12 mouse cellular contexts compared by ENCODE assay signal in genomic region chr13:11098899-11099585, GRCm38 (mm10).
DNase-seq lines count a peak whose midpoint lies in the region; ATAC-seq lines count a peak whose summit lies in the region.
"Had no signal": no experiment of that assay in that cellular context is flagged by ENCODE, and none has a peak within 500 bp of the region (broad histone marks: within the 10 kb centered on the region; RNA-seq: fewer than 3 reads in every experiment).

No protein-coding gene starts in this region.

- peak; percentile 63; the same call in 1 of the 2 replicates for ATAC-seq in midbrain, embryonic 14.5 days (ENCODE audit: low FRiP score, low TSS enrichment)

- H3K4me3 ChIP-seq in midbrain, embryonic 14.5 days (replicated peaks; ENCODE audit: low read depth, low read length), result no peak overlapping the region
- H3K4me3 ChIP-seq: embryonic facial prominence, embryonic 15.5 days; heart, embryonic 15.5 days had no signal

- peak; percentile 82 to 89 for DNase-seq in adrenal gland, adult (ENCODE audit: inconsistent age in 2 of 2, low spot score in 1 of 2)
- DNase-seq in adrenal gland, postnatal 4 days (ENCODE audit: low spot score in 2 of 2), result no peak
- peak; percentile 69 to 76 for DNase-seq in adrenal gland, postnatal 36 days
- DNase-seq in kidney, adult 8-10 months, result peak; percentile 4 to 18
- peak; percentile 45 for DNase-seq in midbrain, embryonic 14.5 days
- DNase-seq in spleen, postnatal 10 days (ENCODE audit: low spot score in 2 of 2), result no peak
- DNase-seq in natural killer cell, adult 2 months (ENCODE audit: low spot score in 2 of 2), result no peak
- DNase-seq in right cerebral cortex, postnatal 36 days (ENCODE audit: low spot score in 2 of 2), result no peak
- DNase-seq: thymus, postnatal 25 days had no signal

- H3K9ac ChIP-seq in midbrain, embryonic 14.5 days (replicated peaks; ENCODE audit: low read length), result no peak overlapping the region
- H3K9ac ChIP-seq: embryonic facial prominence, embryonic 15.5 days; heart, embryonic 15.5 days; liver, embryonic 14.5 days had no signal

- no peak overlapping the region for H3K4me2 ChIP-seq in midbrain, embryonic 14.5 days (ENCODE audit: low read length)
- H3K4me2 ChIP-seq: embryonic facial prominence, embryonic 15.5 days; heart, embryonic 15.5 days had no signal

- H3K27me3 ChIP-seq in midbrain, embryonic 14.5 days (ENCODE audit: control insufficient read depth, insufficient read depth, low read length), result no peaks in the 10 kb centered on the region
- H3K27me3 ChIP-seq: embryonic facial prominence, embryonic 15.5 days; heart, embryonic 15.5 days had no signal

- no peaks in the 10 kb centered on the region for H3K9me3 ChIP-seq in midbrain, embryonic 14.5 days (ENCODE audit: control insufficient read depth, low read length)
- H3K9me3 ChIP-seq: embryonic facial prominence, embryonic 15.5 days; heart, embryonic 15.5 days had no signal

- no peaks in the 10 kb centered on the region for H3K36me3 ChIP-seq in midbrain, embryonic 14.5 days (ENCODE audit: control insufficient read depth, insufficient read depth, low read length)
- H3K36me3 ChIP-seq: embryonic facial prominence, embryonic 15.5 days; heart, embryonic 15.5 days had no signal

- no peaks in the 10 kb centered on the region for H3K4me1 ChIP-seq in midbrain, embryonic 14.5 days (ENCODE audit: control insufficient read depth, insufficient read depth, low read length)
- H3K4me1 ChIP-seq: embryonic facial prominence, embryonic 15.5 days; heart, embryonic 15.5 days had no signal

- WGBS in midbrain, embryonic 14.5 days, result 10% methylated on average over 4 of the region's 4 CpGs

- H3K27ac ChIP-seq in midbrain, embryonic 14.5 days (replicated peaks; ENCODE audit: low read depth, low read length), result 0 out of 2 replicates have a peak overlapping the region, but pooled peaks have one; percentile 22
- H3K27ac ChIP-seq: embryonic facial prominence, embryonic 15.5 days; heart, embryonic 15.5 days; liver, embryonic 14.5 days had no signal

Comparison
In these comparisons a context has a peak if more than half of its experiments do, and no peak if none do; other contexts are left out.
1. DNase-seq: peak in adrenal gland, adult (2 of 2), adrenal gland, postnatal 36 days (2 of 2), kidney, adult 8-10 months (2 of 2) and midbrain, embryonic 14.5 days (single experiment); none in adrenal gland, postnatal 4 days (0 of 2), spleen, postnatal 10 days (0 of 2), natural killer cell, adult 2 months (0 of 2) and right cerebral cortex, postnatal 36 days (0 of 2).